In genomic region chr15:97077665-97078064, GRCm38 (mm10) we compare ENCODE assay signal across 21 mouse cellular contexts. TPM values are rescaled to one million over a fixed set of nuclear protein-coding genes. Genes with fewer than 3 reads are reported as not detected.
"Had no signal": no experiment of that assay in that cellular context is flagged by ENCODE, and none has a peak within 500 bp of the region (broad histone marks: within the 10 kb centered on the region; RNA-seq: fewer than 3 reads in every experiment).

No protein-coding gene starts in this region.

- H3K9me3 ChIP-seq: liver, embryonic 13.5 days; liver, embryonic 15.5 days; midbrain, embryonic 12.5 days; neural tube, embryonic 12.5 days; stomach, embryonic 15.5 days had no signal

- DNase-seq: liver, embryonic 13.5 days; liver, postnatal 0 days; lung, adult 2 months; lung, postnatal 10 days; midbrain, embryonic 14.5 days; right cerebral cortex, postnatal 14 days; thymus, adult 2 months; thymus, postnatal 25 days; thymus, postnatal 4 days had no signal

- H3K36me3 ChIP-seq: liver, embryonic 13.5 days; liver, embryonic 15.5 days; midbrain, embryonic 12.5 days; neural tube, embryonic 12.5 days; stomach, embryonic 15.5 days had no signal

- H3K4me1 ChIP-seq: megakaryocyte, embryonic 14.5 days; midbrain, embryonic 12.5 days; neural tube, embryonic 12.5 days; stomach, embryonic 15.5 days had no signal

- H3K27me3 ChIP-seq: liver, embryonic 13.5 days; liver, embryonic 15.5 days; megakaryocyte, embryonic 14.5 days; midbrain, embryonic 12.5 days; neural tube, embryonic 12.5 days; stomach, embryonic 15.5 days had no signal

- H3K9ac ChIP-seq: liver, embryonic 13.5 days; liver, embryonic 15.5 days; liver, postnatal 0 days; midbrain, embryonic 12.5 days; neural tube, embryonic 12.5 days; stomach, embryonic 15.5 days had no signal

- H3K4me2 ChIP-seq: liver, embryonic 11.5 days; liver, embryonic 13.5 days; liver, embryonic 15.5 days; midbrain, embryonic 12.5 days; neural tube, embryonic 12.5 days; stomach, embryonic 15.5 days had no signal

- H3K27ac ChIP-seq: liver, embryonic 13.5 days; liver, embryonic 15.5 days; macrophage; midbrain, embryonic 12.5 days; neural tube, embryonic 12.5 days; stomach, embryonic 15.5 days; stomach, postnatal 0 days had no signal

- ATAC-seq: liver, postnatal 0 days; midbrain, embryonic 16.5 days had no signal

- H3K4me3 ChIP-seq: liver, embryonic 13.5 days; liver, embryonic 15.5 days; megakaryocyte, embryonic 14.5 days; midbrain, embryonic 12.5 days; neural tube, embryonic 12.5 days; stomach, embryonic 15.5 days had no signal

RNA-seq across cellular contexts. Expression of gene Slc38a4, which starts 21.9 kb away (rescaled TPM):
- total RNA-seq: megakaryocyte progenitor cell, adult 5-6 weeks; monocyte, adult 5-6 weeks; neutrophil, adult 5-6 weeks had no signal
- polyA plus RNA-seq: macrophage had no signal
